Mouse (Mus musculus) E14TG2a.4 (cell line): Measurements from ENCODE around the gene Olfr47.

Source experiments
- CTCF ChIP-seq: conservative IDR thresholded peaks from 2 replicates; pipeline ENCODE4 v1.5.1; 2014; ENCODE audit warnings: low read length
- POU5F1 ChIP-seq: IDR thresholded peaks from 2 replicates; pipeline ENCODE4 v1.6.1; 2014; ENCODE audit warnings: low read length, borderline replicate concordance

- TF ChIP-seq CTCF: no peak
- no peak for TF ChIP-seq POU5F1
These were observed 49.2 kb downstream of the Olfr47 start for GRCm38 (mm10) chr6:43280481-43280880.
